Mouse (Mus musculus): ENCODE data around the gene Bptf. TPM values are rescaled to one million over a fixed set of nuclear protein-coding genes. Genes with fewer than 3 reads are reported as not detected.

Bptf gene
- total and polyA plus RNA-seq, 3 experiments: 22.1 to 63.9 (median 28.0) TPM

DNA sequence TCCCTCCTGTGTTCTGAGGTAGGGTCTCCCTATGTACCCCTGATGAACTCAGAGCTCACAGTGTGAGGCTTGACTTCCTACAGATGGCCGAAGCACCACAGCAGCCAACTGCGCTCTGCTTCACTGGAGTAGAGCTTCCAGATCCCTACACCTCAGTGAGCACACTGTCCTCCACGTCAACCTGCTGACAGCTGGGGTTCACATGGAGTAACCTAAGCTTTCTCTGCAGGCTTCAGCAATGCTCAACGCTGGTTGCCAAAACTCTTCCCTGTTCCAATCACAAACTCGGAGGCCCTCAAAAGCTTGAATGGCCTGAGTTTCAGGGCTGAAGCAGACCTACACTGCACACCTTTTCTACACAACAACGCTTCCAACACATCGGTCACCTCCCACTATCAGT lies 38.1 kb downstream of the Bptf start:
- Histone ChIP-seq H3K79me2 (replicated peaks; ENCODE audit: control insufficient read depth, extremely low read depth, insufficient read depth, poor library complexity, severe bottlenecking) (peaks cover 6% of the 10 kb centered on the region; the same call in 1 of the 2 replicates), H3K4me1 (ENCODE audit: control insufficient read depth in 1 of 2, insufficient read depth in 2 of 2) (no peaks in the 10 kb centered on the region), H3K4me3 (replicated peaks in 1 of 3; ENCODE audit: low read depth in 2 of 3, low read length in 2 of 3, poor library complexity in 1 of 3) (no peak overlapping the region), H3K27me3 (replicated peaks) (no peaks in the 10 kb centered on the region), H3K4me2 (ENCODE audit: insufficient read depth, low read depth, poor library complexity, severe bottlenecking) (no peak overlapping the region), H3K27ac (ENCODE audit: insufficient read depth, low read depth) (no peak overlapping the region), H3K9me3 (replicated peaks; ENCODE audit: low read length) (no peaks in the 10 kb centered on the region), H3K36me3 (replicated peaks in 1 of 2; ENCODE audit: control insufficient read depth in 1 of 2, insufficient read depth in 1 of 2, low read length in 1 of 2) (peaks cover 41 to 84% of the 10 kb centered on the region in 2 experiments), H3K9ac (ENCODE audit: insufficient read depth, low read depth) (no peak overlapping the region)
- DNase-seq (ENCODE audit: extremely low read depth): no peak
- TF ChIP-seq BHLHE40 (IDR thresholded peaks at IDR 0.05; ENCODE audit: low read depth, low read length): no peak
- no peak for TF ChIP-seq POLR2AphosphoS2 (IDR thresholded peaks at IDR 0.05; ENCODE audit: low read depth, low read length)
- no peak for TF ChIP-seq IRF4 (IDR thresholded peaks at IDR 0.05; ENCODE audit: low read depth, low read length)
- TF ChIP-seq ZC3H11A (IDR thresholded peaks at IDR 0.05; ENCODE audit: low read depth, low read length): no peak
- no peak for TF ChIP-seq POLR2A (IDR thresholded peaks at IDR 0.05; ENCODE audit: low read depth, low read length)
- in situ Hi-C loops (cut with MboI; ENCODE audit: low pct_ligation_motif_present, low pct_unique_long_range_greater_than_20kb, low sequenced_read_pairs) (no loop called here), dilution Hi-C loops (cut with MboI; ENCODE audit: extremely low pct_ligation_motif_present, extremely low pct_unique_long_range_greater_than_20kb, low sequenced_read_pairs) (no loop called here)

DNA sequence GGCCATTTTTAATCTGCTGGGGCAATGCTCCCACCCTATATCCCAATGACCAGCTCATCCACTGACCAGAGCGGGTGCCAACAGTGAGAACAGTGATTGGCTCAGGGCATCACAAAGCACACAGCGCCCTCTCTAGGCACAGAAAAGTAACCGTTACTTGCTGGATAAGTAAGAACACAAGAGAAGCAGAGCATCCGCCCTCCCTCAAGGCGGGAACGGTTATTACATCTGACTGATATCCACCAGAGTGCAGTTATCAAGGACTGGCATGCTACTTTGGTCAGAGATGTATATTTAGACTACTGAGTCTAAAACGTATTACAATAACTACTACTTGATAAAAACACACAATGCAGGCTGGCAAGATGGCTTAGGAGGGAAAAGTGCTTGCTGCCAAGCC lies 39.3 kb downstream of the Bptf start:
- in situ Hi-C loops (cut with MboI; ENCODE audit: low pct_ligation_motif_present, low pct_unique_long_range_greater_than_20kb, low sequenced_read_pairs): no loop called here
- no peak overlapping the region for H3K27ac ChIP-seq (ENCODE audit: insufficient read depth, low read depth)
- dilution Hi-C loops (cut with MboI; ENCODE audit: extremely low pct_ligation_motif_present, extremely low pct_unique_long_range_greater_than_20kb, low sequenced_read_pairs): no loop called here
- DNase-seq (ENCODE audit: extremely low read depth): no peak
- H3K4me3 ChIP-seq (replicated peaks in 1 of 3; ENCODE audit: low read depth in 2 of 3, low read length in 2 of 3, poor library complexity in 1 of 3): no peak overlapping the region
- H3K27me3 ChIP-seq (replicated peaks): no peaks in the 10 kb centered on the region
- H3K79me2 ChIP-seq (replicated peaks; ENCODE audit: control insufficient read depth, extremely low read depth, insufficient read depth, poor library complexity, severe bottlenecking): peaks cover 6% of the 10 kb centered on the region; the same call in 1 of the 2 replicates
- TF ChIP-seq ETS1 (conservative IDR thresholded peaks at IDR 0.05; ENCODE audit: low read depth, low read length) (no peak), ELF1 (IDR thresholded peaks at IDR 0.05; ENCODE audit: low read depth, low read length) (no peak), HCFC1 (IDR thresholded peaks at IDR 0.05; ENCODE audit: low read depth, low read length) (no peak), USF1 (IDR thresholded peaks at IDR 0.05; ENCODE audit: low read depth, low read length) (no peak), POLR2AphosphoS2 (IDR thresholded peaks at IDR 0.05; ENCODE audit: low read depth, low read length) (no peak), EP300 (IDR thresholded peaks at IDR 0.05; ENCODE audit: low read length) (no peak), SIN3A (IDR thresholded peaks at IDR 0.05; ENCODE audit: low read length) (no peak), CHD2 (IDR thresholded peaks at IDR 0.05; ENCODE audit: low read length) (no peak), BHLHE40 (IDR thresholded peaks at IDR 0.05; ENCODE audit: low read depth, low read length) (no peak), E2F4 (IDR thresholded peaks at IDR 0.05; ENCODE audit: insufficient replicate concordance, low read depth, low read length) (no peak), JUN (IDR thresholded peaks at IDR 0.05; ENCODE audit: insufficient read depth, low read depth, low read length) (no peak), PAX5 (IDR thresholded peaks at IDR 0.05; ENCODE audit: low read length) (no peak), MAFK (IDR thresholded peaks at IDR 0.05; ENCODE audit: insufficient replicate concordance, low read length) (no peak), NRF1 (IDR thresholded peaks at IDR 0.05; ENCODE audit: low read depth, low read length) (no peak), NELFE (IDR thresholded peaks at IDR 0.05; ENCODE audit: low read depth, low read length) (no peak), TCF12 (IDR thresholded peaks at IDR 0.05; ENCODE audit: low read depth, low read length) (no peak), POLR2A (IDR thresholded peaks at IDR 0.05; ENCODE audit: low read depth, low read length) (no peak)
- H3K9ac ChIP-seq (ENCODE audit: insufficient read depth, low read depth): no peak overlapping the region
- no peaks in the 10 kb centered on the region for H3K4me1 ChIP-seq (ENCODE audit: control insufficient read depth in 1 of 2, insufficient read depth in 2 of 2)
- H3K4me2 ChIP-seq (ENCODE audit: insufficient read depth, low read depth, poor library complexity, severe bottlenecking): no peak overlapping the region
- peaks cover 33 to 82% of the 10 kb centered on the region in 2 experiments for H3K36me3 ChIP-seq (replicated peaks in 1 of 2; ENCODE audit: control insufficient read depth in 1 of 2, insufficient read depth in 1 of 2, low read length in 1 of 2)
- H3K9me3 ChIP-seq (replicated peaks; ENCODE audit: low read length): no peaks in the 10 kb centered on the region

Measured in CH12.LX (cell line).